Mouse (Mus musculus): ENCODE data around the gene Cdadc1.

GRCm38 (mm10) chr14:59641856-59642255 lies 44.1 kb upstream of the Cdadc1 start:
- TF ChIP-seq CTCF (IDR thresholded peaks at IDR 0.05; ENCODE audit: low read depth) (no peak), EP300 (optimal IDR thresholded peaks at IDR 0.05) (no peak)

All from stomach, postnatal 0 days (tissue).